Mouse (Mus musculus) midbrain, embryonic 16.5 days (tissue): ENCODE data around the gene Lrr1. TPM values are rescaled to one million over a fixed set of nuclear protein-coding genes. Genes with fewer than 3 reads are reported as not detected.

ENCODE experiments used
- ATAC-seq: fragments of 200-750 bp; cut with Nextera tagmentation; 2 replicates; pipeline ENCODE4 v1.8.0; 2017; ENCODE audit warnings: moderate TSS enrichment
- H3K27ac ChIP-seq: fragments of 300-500 bp; sonication (generic); 2 replicates; pipeline ENCODE4 v1.5.1; 2014; ENCODE audit warnings: mild to moderate bottlenecking, low read length, mixed read lengths
- H3K27me3 ChIP-seq: fragments of 300-500 bp; sonication (generic); 2 replicates; pipeline ENCODE4 v1.6.1; 2014; ENCODE audit warnings: low read depth, low read length, mixed read lengths; ENCODE audit not compliant: control insufficient read depth, insufficient read depth
- H3K36me3 ChIP-seq: fragments of 300-500 bp; sonication (generic); 2 replicates; pipeline ENCODE4 v1.6.1; 2014; ENCODE audit warnings: mild to moderate bottlenecking, low read length, moderate library complexity, mixed read lengths; ENCODE audit not compliant: control insufficient read depth, insufficient read depth
- H3K4me1 ChIP-seq: fragments of 300-500 bp; sonication (generic); 2 replicates; pipeline ENCODE4 v1.6.1; 2014; ENCODE audit warnings: mild to moderate bottlenecking, low read length, mixed read lengths; ENCODE audit not compliant: control insufficient read depth, insufficient read depth
- H3K4me2 ChIP-seq: fragments of 300-500 bp; sonication (generic); 2 replicates; pipeline ENCODE4 v1.6.1; 2014; ENCODE audit warnings: mild to moderate bottlenecking, low read length, mixed read lengths
- H3K4me3 ChIP-seq: fragments of 300-500 bp; sonication (generic); 2 replicates; pipeline ENCODE4 v1.5.1; 2014; ENCODE audit warnings: low read depth, mild to moderate bottlenecking, low read length, moderate library complexity, mixed read lengths
- H3K9ac ChIP-seq: fragments of 300-500 bp; sonication (generic); 2 replicates; pipeline ENCODE4 v1.6.1; 2014; ENCODE audit warnings: low read depth, low read length, mixed read lengths
- H3K9me3 ChIP-seq: fragments of 300-500 bp; sonication (generic); replicated peaks from 2 replicates; pipeline ENCODE4 v1.6.1; 2014; ENCODE audit warnings: mild to moderate bottlenecking, low read length, mixed read lengths; ENCODE audit not compliant: control insufficient read depth, poor library complexity, severe bottlenecking
- WGBS: fragments of 180-500 bp; shearing (Covaris S2); extraction: QIAGEN DNeasy Blood & Tissue Kit; methylation state at CpG from one replicate; pipeline ENCODE4 v1.1.7; 2014; 5-methylcytosine and 5-hydroxymethylcytosine counted together
- polyA plus RNA-seq: library from polyadenylated mRNA; unstranded; fragments of >200 nt; fragmentation: Nextera tagmentation; extraction: Ambion mirVana; gene quantifications from 2 replicates; pipeline ENCODE4 v1.2.1, GENCODE M21; 2015

Lrr1 gene
- 2.9 and 3.1 TPM in 2 replicates for polyA plus RNA-seq

GRCm38 (mm10) chr12:69168461-69169106 lies at the start of gene Lrr1:
Gene Lrr1, plus strand, starts transcription at chr12:69168814.
- peak within 1 kb of the TSS; percentile 62 for H3K27ac ChIP-seq
- under 1% methylated on average over 40 of the region's 40 CpGs for WGBS
- H3K4me1 ChIP-seq, result peaks cover 8% of the 10 kb centered on the region
- H3K9me3 ChIP-seq, result no peaks in the 10 kb centered on the region
- no peaks in the 10 kb centered on the region for H3K36me3 ChIP-seq
- H3K9ac ChIP-seq, result peak within 1 kb of the TSS; percentile 61
- H3K4me3 ChIP-seq, result peak within 1 kb of the TSS; percentile 67
- ATAC-seq, result peak; percentile 93
- no peaks in the 10 kb centered on the region for H3K27me3 ChIP-seq
- peak within 1 kb of the TSS; percentile 98 for H3K4me2 ChIP-seq

GRCm38 (mm10) chr12:69119908-69120307 lies 48.7 kb upstream of the Lrr1 start:
- 92% methylated on average over 6 of the region's 6 CpGs for WGBS
- Histone ChIP-seq H3K36me3 (no peaks in the 10 kb centered on the region), H3K4me1 (no peaks in the 10 kb centered on the region), H3K27me3 (no peaks in the 10 kb centered on the region), H3K4me2 (no peak overlapping the region), H3K9ac (no peak overlapping the region), H3K27ac (no peak overlapping the region), H3K9me3 (no peaks in the 10 kb centered on the region), H3K4me3 (no peak overlapping the region)
- ATAC-seq, result no peak

DNA sequence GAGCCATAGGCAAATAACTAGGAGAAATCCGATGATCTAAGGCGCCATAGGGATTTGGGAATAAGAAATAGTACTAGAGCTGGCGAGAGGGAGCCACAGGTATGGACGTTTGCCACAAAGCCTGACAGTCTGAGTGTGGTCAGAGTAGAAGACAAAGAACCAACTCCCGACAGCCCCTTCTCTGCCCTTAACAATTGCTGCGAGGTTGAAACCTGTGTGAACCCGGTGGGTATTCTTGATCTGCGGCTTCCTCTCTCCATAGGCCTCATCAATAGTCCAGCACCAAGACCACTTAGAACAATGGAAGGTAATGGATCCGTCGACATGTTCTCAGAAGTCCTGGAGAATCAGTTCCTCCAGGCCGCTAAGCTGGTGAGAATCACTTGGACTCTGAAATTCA lies 45.8 kb upstream of the Lrr1 start:
- H3K27ac ChIP-seq, result no peak overlapping the region
- H3K36me3 ChIP-seq, result no peaks in the 10 kb centered on the region
- no peaks in the 10 kb centered on the region for H3K4me1 ChIP-seq
- no peak overlapping the region for H3K9ac ChIP-seq
- no peak for ATAC-seq
- H3K27me3 ChIP-seq, result no peaks in the 10 kb centered on the region
- H3K4me2 ChIP-seq, result no peak overlapping the region
- H3K4me3 ChIP-seq, result no peak overlapping the region
- H3K9me3 ChIP-seq, result no peaks in the 10 kb centered on the region
- WGBS, result 91% methylated on average over 11 of the region's 11 CpGs

DNA sequence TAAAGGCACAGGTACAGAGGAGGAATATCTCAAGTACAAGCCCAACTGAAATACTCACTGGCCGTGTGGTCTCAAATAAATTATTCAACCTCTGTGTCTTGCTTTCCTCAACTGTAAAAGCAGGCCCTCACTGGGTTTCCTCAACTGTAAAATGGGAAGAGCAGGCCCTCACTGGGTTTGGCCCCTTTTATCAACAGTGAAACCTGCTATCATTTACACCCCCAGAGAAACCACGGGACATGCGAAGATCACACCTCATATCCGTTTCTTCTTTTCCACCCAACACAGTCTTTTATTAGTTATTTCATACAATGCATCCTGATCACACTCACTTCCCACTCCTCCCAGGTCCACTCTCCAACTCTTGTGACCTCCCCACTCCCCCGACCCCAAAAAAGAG lies 43.5 kb upstream of the Lrr1 start:
- no peaks in the 10 kb centered on the region for H3K9me3 ChIP-seq
- no peaks in the 10 kb centered on the region for H3K4me1 ChIP-seq
- H3K36me3 ChIP-seq, result no peaks in the 10 kb centered on the region
- H3K4me2 ChIP-seq, result no peak overlapping the region
- H3K27ac ChIP-seq, result no peak overlapping the region
- WGBS, result 98% methylated on average over 5 of the region's 5 CpGs
- H3K9ac ChIP-seq, result no peak overlapping the region
- ATAC-seq, result no peak
- no peaks in the 10 kb centered on the region for H3K27me3 ChIP-seq
- no peak overlapping the region for H3K4me3 ChIP-seq

DNA sequence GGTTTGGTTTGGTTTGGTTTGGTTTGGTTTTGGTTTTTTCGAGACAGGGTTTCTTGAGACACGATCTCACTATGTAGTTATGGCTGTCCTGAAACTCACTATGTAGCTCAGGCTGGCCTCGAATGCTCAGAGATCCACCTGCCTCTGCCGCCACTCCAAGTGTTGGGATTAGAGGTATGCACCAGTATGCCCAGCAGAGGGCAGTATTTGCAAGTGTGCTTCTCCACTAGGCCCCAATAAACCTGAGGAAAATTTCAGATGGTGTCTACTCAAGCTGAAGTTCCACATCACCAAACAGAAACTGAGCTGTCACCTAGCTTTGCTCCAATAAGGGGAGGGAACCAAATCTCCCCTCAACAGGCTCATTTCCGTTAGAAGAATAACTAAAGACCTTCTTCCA lies 41.4 kb upstream of the Lrr1 start:
- no peaks in the 10 kb centered on the region for H3K4me1 ChIP-seq
- H3K9me3 ChIP-seq, result no peaks in the 10 kb centered on the region
- H3K4me2 ChIP-seq, result no peak overlapping the region
- H3K27me3 ChIP-seq, result no peaks in the 10 kb centered on the region
- no peak overlapping the region for H3K27ac ChIP-seq
- H3K36me3 ChIP-seq, result no peaks in the 10 kb centered on the region
- ATAC-seq, result no peak
- H3K4me3 ChIP-seq, result no peak overlapping the region
- H3K9ac ChIP-seq, result no peak overlapping the region
- 89% methylated on average over 5 of the region's 5 CpGs for WGBS

- no peaks in the 10 kb centered on the region for H3K27me3 ChIP-seq
- no peak overlapping the region for H3K4me2 ChIP-seq
- 90% methylated on average over 3 of the region's 3 CpGs for WGBS
- H3K27ac ChIP-seq, result no peak overlapping the region
- H3K9ac ChIP-seq, result no peak overlapping the region
- ATAC-seq, result no peak
- no peaks in the 10 kb centered on the region for H3K4me1 ChIP-seq
- no peak overlapping the region for H3K4me3 ChIP-seq
- no peaks in the 10 kb centered on the region for H3K36me3 ChIP-seq
- no peaks in the 10 kb centered on the region for H3K9me3 ChIP-seq
Observed at GRCm38 (mm10) chr12:69127626-69128025, 41.0 kb upstream of the Lrr1 start.

GRCm38 (mm10) chr12:69129634-69130310 lies 38.8 kb upstream of the Lrr1 start:
- ATAC-seq, result no peak
- no peaks in the 10 kb centered on the region for H3K4me1 ChIP-seq
- no peaks in the 10 kb centered on the region for H3K36me3 ChIP-seq
- 51% methylated on average over 18 of the region's 18 CpGs for WGBS
- peak overlapping the region; percentile 32 for H3K4me2 ChIP-seq
- H3K9me3 ChIP-seq, result no peaks in the 10 kb centered on the region
- no peak overlapping the region for H3K4me3 ChIP-seq
- no peak overlapping the region for H3K9ac ChIP-seq
- H3K27me3 ChIP-seq, result no peaks in the 10 kb centered on the region
- H3K27ac ChIP-seq, result no peak overlapping the region

GRCm38 (mm10) chr12:69130486-69130885 lies 38.1 kb upstream of the Lrr1 start:
- Histone ChIP-seq H3K4me1 (no peaks in the 10 kb centered on the region), H3K4me2 (no peak overlapping the region), H3K27me3 (no peaks in the 10 kb centered on the region), H3K9ac (no peak overlapping the region), H3K27ac (no peak overlapping the region), H3K9me3 (no peaks in the 10 kb centered on the region), H3K36me3 (no peaks in the 10 kb centered on the region), H3K4me3 (no peak overlapping the region)
- 78% methylated on average over 12 of the region's 12 CpGs for WGBS
- no peak for ATAC-seq

GRCm38 (mm10) chr12:69131267-69131666 lies 37.3 kb upstream of the Lrr1 start:
- Histone ChIP-seq H3K4me1 (no peaks in the 10 kb centered on the region), H3K9ac (no peak overlapping the region), H3K27me3 (no peaks in the 10 kb centered on the region), H3K9me3 (no peaks in the 10 kb centered on the region), H3K36me3 (no peaks in the 10 kb centered on the region), H3K27ac (no peak overlapping the region), H3K4me3 (no peak overlapping the region), H3K4me2 (no peak overlapping the region)
- no peak for ATAC-seq
- 82% methylated on average over 6 of the region's 6 CpGs for WGBS
